Mouse (Mus musculus): ENCODE measurements around the gene Mlkl.
"Not testable (repeated sequence)": the region's sequence is repeated elsewhere in the genome, so short reads cannot be mapped to it uniquely, and the experiment has no call there.

The Mlkl gene

DNA sequence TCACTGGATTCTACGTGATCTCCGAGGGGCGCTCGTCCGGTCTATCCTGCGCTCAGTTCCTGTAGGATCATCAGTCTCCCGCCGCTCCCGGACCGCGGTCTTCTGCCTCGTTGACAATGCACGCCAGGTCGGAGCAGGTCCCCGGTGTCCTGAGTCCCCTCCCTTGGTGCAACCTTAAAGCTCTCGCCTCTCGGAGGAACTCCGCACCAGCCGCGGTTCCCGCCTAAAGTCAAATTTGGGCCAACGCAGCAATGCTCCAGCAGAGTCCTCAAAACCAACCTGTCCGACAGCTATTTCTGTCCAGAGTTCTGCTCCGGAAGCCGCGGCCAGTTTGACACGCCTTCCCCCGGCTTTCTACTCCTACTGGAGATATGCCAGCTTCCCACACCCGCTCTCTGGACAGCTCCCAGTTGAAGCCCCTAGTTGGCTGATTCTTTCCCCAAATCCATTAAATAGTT, at the start of gene Mlkl:
Mlkl (minus strand) TSS at position 288 of the 458 bp plus-strand sequence.
- no peak for DNase-seq (ENCODE audit: low read depth)

DNA sequence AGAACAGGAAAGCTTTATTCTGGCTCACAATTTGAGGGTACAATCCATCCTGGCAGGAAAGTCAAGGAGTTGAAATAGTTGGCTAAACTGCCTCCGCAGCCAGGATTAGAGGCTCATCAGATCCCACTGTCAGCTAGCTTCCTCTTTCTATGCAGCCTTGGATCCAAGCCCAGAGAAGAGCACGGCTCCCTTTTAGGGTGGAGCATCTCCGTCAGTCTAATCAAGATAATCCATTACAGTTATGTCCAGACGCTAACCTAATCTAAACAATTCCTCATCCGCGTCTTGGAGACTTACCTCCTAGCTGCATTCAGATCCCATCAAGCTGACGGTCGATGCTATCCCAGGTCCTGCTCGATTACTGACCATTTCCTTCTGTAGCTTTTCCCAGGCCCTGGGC, 47.9 kb upstream of the Mlkl start:
- DNase-seq (ENCODE audit: low read depth) = no peak

DNA sequence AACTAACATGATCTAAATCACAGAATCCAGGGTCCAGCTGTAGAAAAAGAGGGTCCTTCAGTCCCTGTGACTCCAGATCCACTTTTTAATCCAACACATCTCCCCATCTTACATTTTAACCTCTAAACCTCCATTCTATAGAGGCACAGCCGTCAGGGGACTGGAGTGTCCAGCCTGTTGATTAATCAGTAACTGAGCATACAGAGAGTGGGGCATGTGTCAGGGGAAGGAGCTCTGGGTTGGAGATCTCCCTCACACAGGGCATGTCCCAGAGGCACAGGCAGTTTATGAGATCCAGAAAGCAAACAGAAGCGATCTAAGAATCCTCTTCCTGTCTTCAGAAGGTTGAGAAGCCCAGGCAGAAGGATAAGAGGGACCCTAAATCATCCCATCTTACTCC, 46.7 kb upstream of the Mlkl start:
- DNase-seq (ENCODE audit: low read depth) = no peak

DNA sequence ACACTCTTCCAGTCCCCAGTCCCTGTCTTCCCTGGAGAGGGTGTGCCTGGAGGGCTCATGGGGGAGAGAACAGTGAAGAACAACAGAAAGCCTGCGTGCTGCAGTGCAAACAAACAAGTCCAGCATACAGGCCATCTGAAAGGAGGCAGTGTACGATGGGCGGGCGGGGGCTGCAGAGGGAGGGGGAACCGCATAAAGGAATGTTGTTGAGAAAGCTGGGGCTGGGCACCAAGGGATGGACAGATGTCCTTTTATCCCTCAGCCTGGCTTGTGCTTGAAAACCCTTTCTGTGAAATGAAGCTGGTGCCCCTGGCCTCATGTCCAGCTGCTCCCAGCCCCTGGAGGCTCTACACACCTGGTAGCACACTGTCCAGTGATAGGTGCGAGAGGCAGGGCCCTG, 37.2 kb upstream of the Mlkl start:
- no peak for DNase-seq (ENCODE audit: low read depth)

DNA sequence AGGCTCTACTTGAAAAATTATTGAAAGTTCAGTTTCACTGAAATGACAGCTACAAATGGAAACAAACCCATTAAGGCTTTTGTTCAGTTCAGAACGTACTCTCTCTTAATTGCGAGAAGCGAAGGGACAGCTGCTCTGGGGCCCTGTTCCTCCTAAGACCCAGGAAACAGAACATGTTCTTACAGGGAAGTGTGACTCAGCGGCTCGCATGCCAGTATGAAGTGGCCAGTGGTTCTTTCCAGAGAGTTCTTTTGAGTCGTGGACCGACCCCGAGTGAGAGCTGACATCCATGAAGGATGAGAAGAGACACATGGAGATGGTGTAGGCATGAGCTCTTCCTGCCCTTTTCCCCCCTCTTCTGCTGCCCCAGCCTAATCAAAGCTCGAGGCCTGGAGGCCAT, 31.7 kb upstream of the Mlkl start:
- DNase-seq (ENCODE audit: low read depth) = no peak

DNA sequence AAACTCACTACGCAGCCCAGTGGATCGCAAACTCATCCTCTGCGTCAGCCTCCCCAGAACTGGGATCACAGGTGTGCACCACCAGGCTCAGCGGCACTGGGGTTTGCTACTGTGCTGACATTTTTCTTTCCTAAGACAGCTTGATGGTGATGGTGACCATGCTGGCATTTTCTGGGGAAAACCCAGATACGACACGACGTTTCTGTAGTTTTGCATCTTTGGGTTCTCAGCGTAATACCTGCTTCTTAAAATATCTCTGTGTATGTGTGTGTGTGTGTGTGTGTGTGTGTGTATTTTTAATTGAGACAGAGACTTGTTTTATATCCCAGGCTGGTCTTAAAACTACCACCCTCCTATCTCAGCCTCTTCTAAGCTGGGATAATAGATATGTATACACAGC, 29.4 kb upstream of the Mlkl start:
- no peak for DNase-seq (ENCODE audit: low read depth)

DNA sequence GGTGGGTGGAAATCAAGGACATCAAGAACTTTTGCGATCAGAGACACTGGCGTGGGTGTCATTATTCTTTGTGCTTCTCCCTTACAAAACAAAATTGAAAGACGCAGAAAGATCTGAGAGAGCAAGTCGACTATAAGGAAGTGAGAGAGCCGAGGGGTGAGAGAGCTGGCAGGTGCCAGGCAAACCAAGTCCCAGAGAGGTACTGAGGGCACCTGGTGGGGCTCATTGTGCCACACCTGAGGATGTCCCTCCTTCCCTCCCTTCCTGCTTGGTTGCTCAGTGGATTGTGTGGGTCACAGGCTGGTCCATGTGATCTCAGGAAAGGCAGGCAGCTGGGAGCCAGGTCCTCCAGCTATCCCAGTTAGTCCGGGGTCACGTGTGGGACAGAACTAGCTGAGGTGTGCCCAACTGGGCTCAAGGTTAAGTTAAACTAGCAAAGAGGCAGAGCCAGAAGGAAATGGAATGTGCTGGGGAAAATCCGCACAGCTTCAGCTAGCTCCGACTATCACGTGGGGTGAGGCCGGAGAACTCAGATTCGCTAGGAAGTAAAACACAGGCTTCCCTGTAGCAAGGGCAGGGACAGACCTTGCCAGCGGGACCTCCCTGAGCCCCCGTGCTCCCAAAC, 28.7 kb upstream of the Mlkl start:
- DNase-seq (ENCODE audit: low read depth) = no peak

DNA sequence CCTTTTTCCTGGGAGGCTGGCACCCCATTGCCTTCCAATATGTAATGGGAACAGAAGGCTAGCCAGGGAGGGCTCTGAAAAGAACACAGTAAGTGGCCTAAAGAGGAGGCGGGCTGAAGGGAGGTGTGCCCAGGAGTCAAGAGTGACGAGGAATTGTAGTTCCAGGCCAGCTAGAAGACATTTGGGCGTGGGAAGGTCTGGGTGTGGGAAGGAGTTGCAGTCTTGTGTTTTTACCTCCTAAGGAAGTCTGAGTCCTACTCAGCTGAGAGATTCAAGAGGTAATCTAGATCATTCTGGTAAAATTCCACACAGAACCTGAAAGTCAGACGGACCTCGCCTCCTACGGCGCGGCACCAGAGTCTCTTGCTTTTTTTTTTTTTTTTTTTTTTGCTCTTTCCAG, 25.5 kb upstream of the Mlkl start:
- DNase-seq (ENCODE audit: low read depth) = no peak

DNA sequence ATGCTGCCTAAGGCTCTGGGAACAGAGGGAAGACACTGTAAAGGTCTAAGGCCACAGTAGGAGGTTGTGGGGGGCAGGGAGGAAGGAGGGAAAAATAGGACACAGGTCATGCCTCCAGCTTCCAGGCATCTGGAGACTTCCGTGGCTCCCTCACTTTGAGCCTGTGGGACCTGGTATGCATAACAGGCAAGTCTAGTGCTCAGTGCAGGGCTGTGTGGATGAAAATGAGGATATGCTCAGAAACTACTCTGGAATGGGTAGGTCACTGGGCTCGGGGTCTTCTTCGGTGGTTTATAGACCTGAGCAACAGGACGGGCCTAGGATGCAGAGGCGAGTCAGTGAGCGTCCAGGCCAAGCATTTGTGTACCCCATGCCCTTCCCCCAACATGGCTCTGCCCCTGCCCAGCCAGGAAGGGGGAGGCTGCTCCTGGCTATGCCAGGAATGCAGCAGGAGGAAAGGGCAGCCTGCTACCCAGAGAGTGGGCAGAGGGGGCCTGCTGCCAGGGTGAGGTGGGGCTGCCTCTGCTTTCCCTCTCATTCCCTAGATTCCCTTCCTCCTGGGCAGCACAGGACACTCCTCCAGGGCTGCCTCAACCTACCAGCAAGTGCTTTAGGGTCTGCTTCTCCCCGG, 22.7 kb upstream of the Mlkl start:
- DNase-seq (ENCODE audit: low read depth) = no peak

DNA sequence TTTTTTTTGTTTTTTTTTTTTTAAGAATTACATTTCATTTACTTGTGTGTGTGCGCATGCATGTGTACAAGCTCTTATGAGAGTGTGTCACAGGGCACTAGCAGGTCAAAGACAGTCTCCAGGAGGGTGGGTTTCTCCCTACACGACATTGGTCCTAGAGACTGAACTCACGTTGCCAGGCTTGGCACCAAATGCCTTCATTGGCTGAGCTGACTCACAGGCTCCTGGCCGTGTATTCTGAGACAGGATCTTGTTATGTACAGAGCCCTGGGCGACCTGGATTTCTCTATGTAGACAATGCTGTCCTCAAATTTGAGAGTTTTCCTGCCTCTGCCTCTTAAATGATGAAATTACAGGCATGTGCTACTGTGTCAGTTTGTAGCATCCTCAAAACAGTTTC, 22.0 kb upstream of the Mlkl start:
- DNase-seq (ENCODE audit: low read depth) = no peak

DNA sequence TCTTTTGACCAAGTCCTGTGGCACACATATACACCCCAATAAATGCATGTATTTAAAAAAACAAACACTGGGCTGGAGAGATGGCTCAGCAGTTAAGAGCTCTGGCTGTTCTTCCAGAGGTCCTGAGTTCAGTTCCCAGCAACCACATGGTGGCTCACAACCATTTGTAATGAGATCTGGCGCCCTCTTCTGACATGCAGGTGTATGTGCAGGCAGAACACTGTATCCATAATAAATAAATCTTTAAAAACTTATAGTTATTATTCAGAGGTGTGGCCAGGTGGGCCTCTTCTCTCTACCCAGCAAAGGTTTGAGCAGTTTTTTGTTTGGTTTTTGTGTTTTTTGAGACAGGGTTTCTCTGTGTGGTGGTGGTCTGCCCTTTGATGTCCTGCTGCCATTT, 20.9 kb upstream of the Mlkl start:
- no peak for DNase-seq (ENCODE audit: low read depth)

DNA sequence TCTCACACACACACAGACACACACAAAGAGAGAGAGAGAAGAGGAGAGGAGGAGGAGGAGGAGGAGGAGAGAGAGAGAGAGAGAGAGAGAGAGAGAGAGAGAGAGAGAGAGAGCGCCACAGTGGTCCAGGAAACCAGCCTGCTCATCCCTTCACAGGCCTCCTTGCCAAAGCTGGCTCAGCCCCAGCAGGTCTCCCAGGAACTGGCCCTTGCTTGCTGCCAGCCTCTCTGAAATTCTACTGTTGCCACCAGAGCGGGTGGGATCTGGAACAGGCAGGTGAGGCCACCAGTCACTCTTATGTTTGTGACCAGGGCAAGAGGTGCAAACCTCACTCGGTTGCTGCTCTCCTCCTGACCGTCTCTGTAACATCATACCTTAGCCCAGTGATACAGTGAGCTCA, 19.5 kb upstream of the Mlkl start:
- no peak for DNase-seq (ENCODE audit: low read depth)

DNA sequence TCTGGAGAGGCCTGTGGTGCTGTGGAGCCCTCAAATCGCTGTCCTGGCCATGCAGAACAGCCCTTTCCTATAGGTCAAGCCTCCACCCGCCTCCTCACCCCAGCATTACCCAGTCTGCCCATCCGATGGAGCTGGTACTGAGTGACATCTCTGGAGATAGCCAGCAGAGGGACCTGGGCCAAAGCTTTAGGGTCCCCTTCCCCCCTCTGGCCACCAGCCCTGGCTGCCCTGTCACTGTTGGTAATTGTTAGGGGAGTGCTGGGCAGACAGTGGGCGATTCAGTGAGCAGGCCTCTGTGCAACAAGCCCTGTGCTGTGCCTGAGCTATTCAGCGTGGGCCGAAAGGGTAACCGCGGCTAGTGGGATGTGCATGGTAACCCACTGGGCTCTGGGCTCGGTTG, 15.5 kb upstream of the Mlkl start:
- DNase-seq (ENCODE audit: low read depth) = no peak

DNA sequence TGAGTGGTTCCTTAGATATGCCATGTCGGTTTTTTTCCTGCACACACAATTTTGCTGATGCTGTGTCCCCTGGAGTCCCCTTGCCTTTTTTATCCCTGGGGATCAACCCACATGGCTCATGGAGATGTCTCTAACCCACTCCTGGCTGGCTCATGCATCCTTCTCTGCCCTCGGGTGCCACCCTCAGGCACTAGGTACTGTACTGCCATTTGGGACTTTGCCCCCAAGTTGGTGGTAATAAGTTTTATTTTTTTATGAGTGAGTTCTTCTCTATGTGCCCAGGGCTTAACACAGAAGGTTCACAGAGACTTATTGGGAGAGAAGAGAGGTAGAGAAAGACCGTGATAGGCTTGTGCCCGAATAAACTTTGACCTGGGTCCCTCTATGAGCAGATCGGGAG, 14.3 kb upstream of the Mlkl start:
- no peak for DNase-seq (ENCODE audit: low read depth)

DNA sequence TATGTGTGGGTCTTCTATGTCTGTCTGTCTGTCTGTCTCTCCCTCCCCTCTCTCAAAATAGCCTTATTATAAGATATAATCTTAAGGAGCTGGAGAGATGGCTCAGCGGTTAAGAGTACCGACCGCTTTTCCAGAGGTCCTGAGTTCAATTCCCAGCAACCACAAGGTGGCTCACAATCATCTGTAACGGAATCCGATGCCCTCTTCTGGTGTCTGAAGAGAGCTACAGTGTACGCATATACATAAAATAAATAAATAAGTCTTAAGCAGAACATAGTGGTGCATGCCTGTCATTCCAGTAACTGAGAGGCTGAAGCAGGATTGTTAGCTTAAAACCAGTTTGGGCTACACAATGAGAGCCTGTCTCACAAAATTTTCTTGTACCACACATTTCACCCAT, 12.6 kb upstream of the Mlkl start:
- no peak for DNase-seq (ENCODE audit: low read depth)

DNA sequence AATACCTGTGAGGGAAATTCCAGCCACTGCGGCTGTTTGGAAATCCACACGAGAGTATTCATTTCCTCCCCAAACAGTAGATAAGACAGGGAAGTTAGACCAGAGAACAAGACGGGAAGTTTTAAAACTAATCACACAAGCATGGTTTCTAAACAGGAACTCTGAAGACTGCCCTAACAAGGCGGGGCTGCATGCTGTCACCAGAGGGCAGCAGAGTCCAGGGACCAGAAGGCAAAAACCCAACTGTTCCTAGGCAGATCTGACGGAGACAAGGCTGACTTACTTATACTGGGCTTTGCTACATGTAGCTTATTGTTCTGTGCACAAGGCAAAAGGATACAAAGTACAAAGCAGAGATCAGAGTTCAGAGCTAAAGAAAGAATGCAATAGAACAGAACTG, 5.2 kb upstream of the Mlkl start:
- peak; percentile 70 for DNase-seq (ENCODE audit: low read depth)

DNA sequence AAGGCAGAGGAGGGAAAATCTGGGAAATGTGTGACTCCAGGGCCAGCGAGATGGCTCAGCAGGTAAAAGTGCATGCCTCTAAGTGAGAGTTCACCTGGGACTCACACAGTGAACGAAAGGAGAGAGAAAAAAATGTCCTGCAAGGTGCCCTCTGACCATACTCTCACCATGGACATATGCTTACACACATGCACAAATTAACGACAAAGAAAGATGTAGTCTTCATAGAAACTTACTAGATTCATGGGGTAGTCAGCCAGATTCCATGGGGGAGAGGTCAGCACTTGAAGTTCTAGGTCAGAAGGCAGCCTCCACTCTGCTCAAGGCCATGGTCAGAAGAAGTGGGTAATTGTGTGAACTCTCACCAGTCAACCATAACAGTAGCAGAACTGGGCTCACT, 2.2 kb upstream of the Mlkl start:
- DNase-seq (ENCODE audit: low read depth) = no peak

DNA sequence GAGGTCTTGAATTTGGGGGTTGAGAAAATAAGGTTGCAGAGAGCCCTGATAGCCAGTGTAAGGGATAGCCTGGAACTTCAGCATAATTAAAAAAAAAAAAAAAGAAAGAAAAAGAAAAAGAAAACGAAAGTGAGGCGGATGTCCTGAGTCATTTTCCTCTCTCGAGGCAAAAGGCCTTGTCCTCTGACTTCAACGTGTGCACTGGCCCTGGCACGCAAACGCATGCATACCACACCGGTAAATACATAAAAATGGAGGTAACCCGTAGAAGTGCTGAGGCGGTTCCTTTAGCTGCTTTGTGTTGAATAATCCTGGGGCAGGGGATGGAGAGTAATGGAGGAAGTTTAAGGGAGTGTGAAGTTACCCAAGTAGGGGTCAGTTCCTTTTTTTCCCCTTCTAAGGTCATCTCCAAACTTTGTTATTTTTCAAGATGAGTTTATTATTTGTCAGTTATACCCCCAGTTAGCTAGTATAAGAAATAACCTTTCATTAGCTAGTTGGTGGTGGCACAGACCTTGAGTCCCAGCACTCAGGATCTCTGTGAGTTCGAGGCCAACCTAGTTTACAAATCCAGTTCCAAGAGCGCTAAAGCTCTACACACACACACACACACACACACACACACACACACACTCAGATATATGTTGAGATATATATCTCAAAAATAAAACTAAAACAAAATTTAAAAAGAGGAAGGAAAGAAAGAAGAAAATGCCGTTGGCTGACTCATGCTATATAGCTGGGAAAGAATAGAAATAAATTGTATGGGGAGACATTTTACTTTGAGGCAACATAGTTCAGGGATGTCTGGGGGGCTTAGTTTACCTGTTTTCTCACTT, 612 bp upstream of the Mlkl start:
- DNase-seq (ENCODE audit: low read depth) = no peak

DNA sequence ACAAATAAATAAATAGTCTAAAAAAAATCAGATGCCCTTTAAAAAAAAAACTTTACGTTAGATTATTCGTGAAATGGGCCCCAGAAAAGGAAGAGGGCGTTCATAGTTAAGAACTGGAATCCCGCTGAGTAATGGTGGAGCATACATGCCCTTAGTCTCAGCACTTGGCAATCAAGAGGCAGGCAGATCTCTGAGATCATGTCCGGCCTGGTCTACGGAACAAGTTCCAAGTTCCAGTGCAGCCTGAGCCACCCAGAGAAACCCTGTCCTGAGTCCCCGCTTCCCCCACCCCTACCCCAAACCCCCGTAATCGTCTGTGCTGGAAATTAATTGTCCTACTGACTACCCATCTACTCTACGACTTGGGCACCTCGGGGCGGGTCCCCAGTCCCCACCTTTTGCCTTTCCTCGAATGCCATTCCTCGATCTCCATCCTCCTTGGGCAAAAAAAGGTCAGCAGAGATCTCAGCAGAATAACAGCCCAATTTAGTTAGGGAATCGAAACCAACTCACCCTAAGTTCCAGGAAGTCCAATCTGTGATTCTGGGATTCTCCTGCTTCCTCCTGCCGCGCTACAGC, 577 bp downstream of the Mlkl start:
- DNase-seq (ENCODE audit: low read depth) = no peak

DNA sequence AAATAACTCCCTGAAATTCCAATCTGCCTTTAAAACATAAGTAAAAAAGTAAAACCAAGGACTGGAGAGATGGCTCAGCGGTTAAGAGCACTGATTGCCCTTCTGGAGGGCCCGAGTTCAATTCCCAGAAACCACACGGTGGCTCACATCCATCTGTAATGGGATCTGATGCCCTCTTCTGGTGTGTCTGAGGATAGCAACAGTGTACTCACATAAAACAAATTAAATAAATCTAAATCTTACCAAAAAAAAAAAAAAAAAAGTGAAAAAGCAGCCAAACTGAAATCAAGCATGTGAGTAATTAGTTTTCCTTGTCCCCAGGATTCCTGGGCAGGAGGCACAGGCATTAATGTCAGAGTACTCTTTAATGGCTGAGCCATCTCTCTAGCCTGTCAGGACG, 1.3 kb downstream of the Mlkl start:
- DNase-seq (ENCODE audit: low read depth) = no peak

DNA sequence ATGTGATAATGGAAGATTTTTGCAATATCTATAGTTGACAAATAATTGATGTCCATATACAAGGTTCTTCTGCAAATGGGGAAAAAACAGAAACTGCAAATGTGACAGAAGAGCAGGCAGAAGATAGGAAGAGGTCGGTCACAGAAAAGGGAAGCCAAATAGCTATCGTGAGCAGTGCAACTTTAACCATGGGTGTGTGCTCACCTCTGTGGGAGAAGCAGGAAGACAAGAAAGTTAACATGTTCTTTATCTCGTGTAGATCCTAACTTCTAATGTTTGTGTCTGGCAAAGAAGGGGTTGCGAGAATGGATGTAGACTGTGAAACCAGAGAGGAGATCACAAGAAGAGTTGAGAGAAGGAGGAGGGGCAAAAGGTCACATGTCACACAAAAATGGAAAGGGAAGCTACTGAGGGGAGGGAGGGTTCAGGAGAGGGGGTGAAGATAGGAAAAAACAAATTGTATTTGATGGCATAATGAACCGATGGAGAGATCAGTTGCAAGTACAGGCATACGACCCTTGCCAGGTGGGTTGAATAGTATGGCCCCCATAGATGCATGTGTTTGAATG, 12.7 kb downstream of the Mlkl start:
- DNase-seq (ENCODE audit: low read depth) = no peak

DNA sequence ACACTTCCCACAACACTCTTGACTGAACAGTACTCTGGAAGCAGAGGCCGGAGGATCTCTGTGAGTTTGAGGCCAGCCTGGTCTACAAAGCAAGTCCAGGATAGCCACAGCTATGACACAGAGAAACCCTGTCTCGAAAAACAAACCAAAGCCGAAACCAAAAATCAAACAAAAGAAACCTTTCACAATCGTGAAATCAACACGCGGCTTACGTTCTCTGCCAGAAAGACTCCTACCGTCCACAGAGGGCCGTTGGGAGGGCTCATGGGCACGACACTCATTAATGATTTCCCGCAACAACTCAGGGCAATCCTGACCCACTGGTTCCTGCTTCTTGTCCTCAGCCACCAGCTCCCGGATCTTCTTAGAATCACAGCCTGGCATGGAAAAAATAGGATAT, 23.2 kb downstream of the Mlkl start:
- no peak for DNase-seq (ENCODE audit: low read depth)

DNA sequence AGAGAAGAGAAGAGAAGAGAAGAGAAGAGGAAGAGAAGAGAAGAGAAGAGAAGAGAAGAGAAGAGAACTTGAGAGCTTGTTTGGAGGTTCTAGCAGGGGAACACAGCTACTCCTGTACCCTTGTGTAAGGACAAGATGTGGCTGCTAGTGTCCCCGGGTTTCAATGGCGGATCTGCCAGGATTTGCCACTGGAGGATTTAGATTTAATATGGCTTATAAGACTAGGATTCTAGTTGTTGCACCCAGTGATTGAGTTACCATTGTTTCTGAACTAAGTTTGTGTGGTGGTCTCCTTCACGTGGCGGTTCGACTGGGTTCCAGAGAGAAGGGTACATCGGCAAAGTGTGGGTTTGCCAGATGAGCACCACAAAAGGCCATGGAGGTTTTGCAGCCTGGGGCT, 24.0 kb downstream of the Mlkl start:
- not testable (repeated sequence) for DNase-seq (ENCODE audit: low read depth)

All from c-Kit-positive CD71-negative TER-119-negative erythroid progenitor cells, embryonic 14.5 days (primary cell).